Mouse (Mus musculus) lung, postnatal 0 days (tissue): ENCODE measurements around the gene Defb26.

ENCODE experiments used
- CTCF ChIP-seq: IDR thresholded peaks from 2 replicates; pipeline ENCODE4 v1.5.1; 2016; ENCODE audit warnings: antibody characterized with exemption, mild to moderate bottlenecking
- EP300 ChIP-seq: IDR thresholded peaks from 2 replicates; pipeline ENCODE4 v1.6.1; 2016; ENCODE audit warnings: antibody characterized with exemption, mild to moderate bottlenecking, control low read depth

DNA sequence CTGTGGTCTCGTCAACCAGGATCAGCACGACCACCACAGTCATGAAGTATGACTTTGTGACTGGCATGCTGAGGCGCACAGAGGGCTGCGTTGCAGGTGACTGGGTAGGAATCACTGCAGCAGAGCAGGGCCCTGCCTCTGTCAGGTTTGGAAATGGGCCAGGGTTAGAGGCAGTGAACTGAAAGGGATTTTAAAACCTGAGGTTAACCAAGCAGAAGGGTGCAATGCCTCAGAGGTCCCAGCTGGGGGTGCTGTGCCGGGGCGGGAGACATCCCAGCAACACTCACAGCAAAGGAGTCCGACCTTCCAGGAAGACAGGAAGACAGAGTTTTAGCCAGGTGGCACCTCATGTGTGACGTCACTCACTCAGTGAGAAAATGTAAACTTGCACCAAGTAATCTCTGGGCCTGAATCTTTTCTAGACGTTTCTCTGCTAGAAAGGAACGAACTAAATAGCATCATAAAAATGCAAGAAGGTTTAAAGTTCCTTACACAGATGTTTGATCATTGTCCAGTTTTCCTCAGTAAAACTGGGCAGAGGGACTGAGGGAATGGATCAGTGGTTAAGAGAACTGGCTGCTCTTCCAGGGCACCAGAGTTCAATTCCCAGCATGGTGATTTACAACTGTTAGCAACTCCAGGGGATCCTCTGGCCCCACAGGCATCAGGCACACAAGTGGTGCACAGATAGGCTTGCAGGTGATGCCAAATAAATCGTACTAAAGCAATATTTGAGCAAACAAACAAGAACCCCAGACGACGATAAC lies 28.6 kb upstream of the Defb26 start, which contains the start of gene Defb29:
- TF ChIP-seq CTCF (no peak; the same call in 1 of the 2 replicates), EP300 (no peak)
